Mouse (Mus musculus) kidney, postnatal 0 days (tissue): ENCODE data around the gene Aaed1. TPM values are rescaled to one million over a fixed set of nuclear protein-coding genes. Genes with fewer than 3 reads are reported as not detected.

Experiments used
- ATAC-seq: fragments of 200-750 bp; cut with Nextera tagmentation; replicated peaks from 2 replicates; pipeline ENCODE4 v1.8.0; 2017; ENCODE audit warnings: low read depth, moderate number of reproducible peaks, moderate TSS enrichment, moderate library complexity; ENCODE audit not compliant: low FRiP score
- DNase-seq: peaks from one replicate; pipeline ENCODE4 v3.0.0-alpha.2; 2016; ENCODE audit warnings: low spot score
- H3K27ac ChIP-seq: fragments of 300-500 bp; sonication (generic); 2 replicates; pipeline ENCODE4 v1.5.1; 2014; ENCODE audit warnings: mild to moderate bottlenecking
- H3K27me3 ChIP-seq: fragments of 300-500 bp; sonication (generic); 2 replicates; pipeline ENCODE4 v1.6.1; 2014; ENCODE audit warnings: low read length, mixed read lengths; ENCODE audit not compliant: insufficient read depth
- H3K36me3 ChIP-seq: fragments of 300-500 bp; sonication (generic); 2 replicates; pipeline ENCODE4 v1.6.1; 2014; ENCODE audit warnings: low read length, mixed read lengths; ENCODE audit not compliant: insufficient read depth
- H3K4me1 ChIP-seq: fragments of 300-500 bp; sonication (generic); replicated peaks from 2 replicates; pipeline ENCODE4 v1.6.1; 2014; ENCODE audit warnings: antibody characterized with exemption, low read length, mixed read lengths; ENCODE audit not compliant: insufficient read depth
- H3K4me2 ChIP-seq: fragments of 300-500 bp; sonication (generic); 2 replicates; pipeline ENCODE4 v1.6.1; 2014; ENCODE audit warnings: mild to moderate bottlenecking, low read length, moderate library complexity, mixed read lengths
- H3K4me3 ChIP-seq: fragments of 300-500 bp; sonication (generic); replicated peaks from 2 replicates; pipeline ENCODE4 v1.5.1; 2014; ENCODE audit warnings: low read depth, low read length
- H3K9ac ChIP-seq: fragments of 300-500 bp; sonication (generic); 2 replicates; pipeline ENCODE4 v1.6.1; 2014; ENCODE audit warnings: low read depth, low read length
- H3K9me3 ChIP-seq: fragments of 300-500 bp; sonication (generic); replicated peaks from 2 replicates; pipeline ENCODE4 v1.6.1; 2016; ENCODE audit warnings: low read length, inconsistent platforms, mixed read lengths
- CTCF ChIP-seq: IDR thresholded peaks from 2 replicates; pipeline ENCODE4 v1.5.1; 2016; ENCODE audit warnings: antibody characterized with exemption, low read depth, mild to moderate bottlenecking, moderate library complexity
- WGBS: fragments of 180-500 bp; shearing (Covaris S2); extraction: QIAGEN DNeasy Blood & Tissue Kit; methylation state at CpG from one replicate; pipeline ENCODE4 v1.1.7; 2014; 5-methylcytosine and 5-hydroxymethylcytosine counted together
- polyA plus RNA-seq: library from polyadenylated mRNA; unstranded; fragments of >200 nt; fragmentation: Nextera tagmentation; extraction: Ambion mirVana; gene quantifications from 2 replicates; pipeline ENCODE4 v1.2.1, GENCODE M21; 2015

The Aaed1 gene
- polyA plus RNA-seq, 1 experiment from 2014 or later = 53.9 TPM

DNA sequence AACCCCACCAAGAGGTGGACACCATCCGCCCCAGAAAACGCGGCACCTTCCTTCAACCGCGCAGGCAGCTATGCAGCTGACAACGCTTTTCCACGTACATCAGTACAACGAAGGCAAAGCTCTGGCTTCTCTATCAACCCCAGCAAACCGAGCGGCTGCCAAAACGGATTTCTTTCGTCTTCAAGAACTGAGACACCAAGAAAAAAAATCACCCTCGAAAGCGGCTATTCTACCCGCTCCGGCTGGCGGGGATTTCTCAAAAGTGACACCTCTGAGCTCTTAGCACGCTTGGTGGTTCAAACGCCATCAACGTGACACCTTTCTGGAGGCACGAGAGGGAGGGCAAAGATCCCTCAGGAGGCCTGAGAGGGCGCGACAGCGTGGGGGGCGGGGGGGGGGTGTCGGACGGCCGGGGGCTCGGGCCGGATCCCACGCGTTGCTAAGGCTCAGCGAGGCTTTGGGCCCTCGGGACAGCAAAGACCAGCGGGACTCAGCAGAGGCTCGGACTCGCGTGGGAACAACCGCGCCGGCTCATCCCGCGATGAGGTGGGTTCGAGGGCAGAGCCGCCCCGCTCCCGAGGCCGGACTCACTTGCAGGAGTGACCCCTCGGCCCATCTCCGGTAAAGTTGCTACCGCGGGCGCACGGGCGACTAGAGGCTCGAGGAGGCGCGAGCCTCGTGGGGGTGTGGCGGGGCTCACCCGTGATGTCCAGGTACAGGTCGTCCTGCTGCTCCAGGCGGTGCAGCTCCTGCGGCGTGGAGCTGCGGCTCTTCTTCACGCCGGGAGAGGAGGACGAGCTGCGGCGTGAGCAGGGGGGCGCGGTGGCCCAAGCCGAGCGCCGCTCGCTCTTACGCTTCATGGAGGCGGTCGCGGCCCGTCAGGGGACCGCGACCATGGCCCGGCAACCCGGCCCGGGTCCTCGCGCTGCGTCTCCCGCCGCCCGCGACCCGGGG, 38.3 kb downstream of the Aaed1 start:
- under 1% methylated on average over 92 of the region's 95 CpGs for WGBS
- Histone ChIP-seq H3K9me3 (no peaks in the 10 kb centered on the region), H3K9ac (peak overlapping the region; percentile 65), H3K4me3 (peak overlapping the region; percentile 77), H3K36me3 (no peaks in the 10 kb centered on the region), H3K27ac (no peak overlapping the region), H3K4me2 (peak overlapping the region; percentile 100), H3K4me1 (peaks cover 14% of the 10 kb centered on the region; the same call in 1 of the 2 replicates), H3K27me3 (no peaks in the 10 kb centered on the region)
- ATAC-seq = peak; percentile 70
- no peak for TF ChIP-seq CTCF
- peak; percentile 37 for DNase-seq

DNA sequence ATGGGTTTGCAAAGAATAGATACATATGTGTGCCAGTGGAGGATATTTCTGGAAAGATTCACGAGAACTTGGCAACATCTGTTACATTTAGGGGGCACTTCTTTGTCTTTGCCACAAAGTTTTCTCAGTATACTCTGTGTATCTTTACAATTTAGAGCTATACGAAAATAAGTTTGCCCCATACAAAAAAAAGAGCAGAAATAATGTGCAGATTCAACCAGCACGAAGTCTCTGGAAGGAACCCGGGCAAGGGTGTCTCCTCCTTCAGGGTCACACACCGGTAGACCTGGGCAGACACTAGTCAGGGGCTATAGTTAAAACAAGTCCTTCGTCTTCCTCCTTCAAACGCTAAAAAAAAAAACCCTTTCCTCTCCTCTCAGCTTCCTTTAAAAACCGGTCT, 39.2 kb downstream of the Aaed1 start:
- ATAC-seq (no peak), DNase-seq (no peak)
- Histone ChIP-seq H3K9me3 (no peaks in the 10 kb centered on the region), H3K4me1 (peaks cover 14% of the 10 kb centered on the region; the same call in 1 of the 2 replicates), H3K27me3 (no peaks in the 10 kb centered on the region), H3K4me2 (peak overlapping the region; percentile 100), H3K4me3 (peak overlapping the region; percentile 77), H3K27ac (no peak overlapping the region), H3K9ac (no peak overlapping the region), H3K36me3 (no peaks in the 10 kb centered on the region)
- no peak for TF ChIP-seq CTCF
- 39% methylated on average over 8 of the region's 8 CpGs for WGBS

DNA sequence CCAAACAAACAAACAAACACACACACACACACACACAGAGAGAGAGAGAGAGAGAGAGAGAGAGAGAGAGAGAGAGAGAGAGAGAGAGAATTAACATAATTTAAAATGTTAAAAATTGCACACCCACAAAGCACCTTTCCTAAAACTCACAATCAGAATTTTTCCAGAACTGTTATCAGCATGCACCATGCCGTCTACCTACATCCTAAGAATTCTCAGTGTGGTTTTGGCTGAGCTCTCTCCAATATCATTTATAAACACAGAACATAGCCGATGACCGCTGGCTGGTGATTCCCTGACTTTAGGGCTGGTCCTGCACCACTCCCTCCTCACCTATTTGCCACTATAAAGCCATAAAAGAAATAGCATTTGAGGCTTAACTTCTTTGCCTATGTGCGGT, 44.1 kb downstream of the Aaed1 start:
- no peak overlapping the region for H3K27ac ChIP-seq
- no peaks in the 10 kb centered on the region for H3K4me1 ChIP-seq
- H3K27me3 ChIP-seq = no peaks in the 10 kb centered on the region
- H3K4me3 ChIP-seq = no peak overlapping the region
- WGBS = 55% methylated on average over 4 of the region's 4 CpGs
- no peak for DNase-seq
- H3K9me3 ChIP-seq = no peaks in the 10 kb centered on the region
- H3K9ac ChIP-seq = no peak overlapping the region
- no peak for ATAC-seq
- H3K4me2 ChIP-seq = no peak overlapping the region
- TF ChIP-seq CTCF = no peak
- H3K36me3 ChIP-seq = no peaks in the 10 kb centered on the region

DNA sequence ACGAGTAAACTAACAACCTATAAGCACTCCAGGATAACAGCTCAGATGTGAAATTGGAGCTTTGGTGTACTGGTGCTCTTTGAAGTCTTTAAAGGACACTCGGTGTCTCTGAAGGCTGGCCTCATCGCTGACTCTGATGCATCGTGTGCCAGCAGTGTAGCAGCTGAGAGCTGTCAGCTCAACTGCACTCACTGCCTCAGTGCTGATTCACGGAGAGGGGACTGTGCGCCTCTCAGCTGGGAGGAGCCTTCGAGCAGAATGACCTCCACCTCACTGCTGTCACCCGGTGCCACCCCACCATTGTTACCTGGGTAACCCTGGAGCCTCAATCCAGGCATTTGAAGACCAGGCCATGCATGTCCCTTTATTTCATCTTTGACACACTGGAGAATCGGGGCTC, 45.4 kb downstream of the Aaed1 start:
- H3K27me3 ChIP-seq = no peaks in the 10 kb centered on the region
- no peaks in the 10 kb centered on the region for H3K9me3 ChIP-seq
- peak; percentile 46; the same call in 1 of the 2 replicates for ATAC-seq
- H3K4me2 ChIP-seq = no peak overlapping the region
- 15% methylated on average over 9 of the region's 9 CpGs for WGBS
- H3K4me1 ChIP-seq = no peaks in the 10 kb centered on the region
- TF ChIP-seq CTCF = no peak
- no peak overlapping the region for H3K4me3 ChIP-seq
- H3K27ac ChIP-seq = no peak overlapping the region
- no peak overlapping the region for H3K9ac ChIP-seq
- no peak for DNase-seq
- H3K36me3 ChIP-seq = no peaks in the 10 kb centered on the region

DNA sequence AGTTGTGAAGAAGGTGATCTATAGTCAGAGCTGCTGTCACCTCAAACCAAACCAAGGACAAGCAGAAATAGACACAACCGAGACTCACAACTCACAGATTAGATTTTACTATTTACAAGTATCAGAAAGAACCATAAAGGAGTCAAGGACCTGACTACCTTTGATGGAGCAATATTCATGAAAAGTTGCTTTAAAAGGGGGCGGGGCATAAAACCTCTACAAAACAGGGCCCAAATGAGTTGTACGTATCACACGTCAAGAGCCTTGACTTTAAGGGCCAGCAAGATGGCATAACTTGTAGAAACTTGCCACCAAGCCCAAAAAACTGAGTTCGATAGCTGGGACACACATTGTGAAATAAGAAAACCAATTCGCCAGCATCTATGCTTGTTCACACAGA, 47.9 kb downstream of the Aaed1 start:
- H3K36me3 ChIP-seq = no peaks in the 10 kb centered on the region
- no peaks in the 10 kb centered on the region for H3K4me1 ChIP-seq
- no peak for ATAC-seq
- no peak overlapping the region for H3K4me3 ChIP-seq
- H3K27ac ChIP-seq = no peak overlapping the region
- H3K9me3 ChIP-seq = no peaks in the 10 kb centered on the region
- WGBS = 86% methylated on average over 6 of the region's 6 CpGs
- H3K9ac ChIP-seq = no peak overlapping the region
- DNase-seq = no peak
- H3K4me2 ChIP-seq = no peak overlapping the region
- TF ChIP-seq CTCF = no peak
- H3K27me3 ChIP-seq = no peaks in the 10 kb centered on the region

DNA sequence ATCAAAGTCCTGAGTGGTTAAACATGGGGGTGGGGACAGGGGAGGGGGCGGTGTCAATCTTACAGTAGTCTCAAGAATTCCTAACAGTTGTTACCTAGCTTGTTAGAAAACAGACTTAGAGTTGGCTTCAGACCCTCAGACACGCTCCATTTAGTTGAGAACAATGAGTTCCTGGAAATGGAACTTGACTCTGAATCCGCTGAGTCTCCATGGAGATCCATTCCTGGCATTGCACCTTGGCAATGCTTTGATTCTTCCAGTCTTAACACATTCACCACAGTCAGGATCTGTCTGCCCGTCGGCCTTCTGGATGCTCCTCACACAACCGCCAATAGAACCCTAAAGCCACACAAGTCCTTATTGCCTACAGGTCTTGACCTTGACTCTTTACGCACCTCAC, 52.6 kb downstream of the Aaed1 start:
- Histone ChIP-seq H3K36me3 (no peaks in the 10 kb centered on the region), H3K4me1 (no peaks in the 10 kb centered on the region), H3K9me3 (no peaks in the 10 kb centered on the region), H3K27ac (no peak overlapping the region), H3K27me3 (no peaks in the 10 kb centered on the region), H3K4me3 (no peak overlapping the region), H3K9ac (no peak overlapping the region), H3K4me2 (no peak overlapping the region)
- TF ChIP-seq CTCF = no peak
- peak; percentile 61 for DNase-seq
- 70% methylated on average over 7 of the region's 7 CpGs for WGBS
- ATAC-seq = peak; percentile 67
